Mouse (Mus musculus) kidney, adult 8-10 months (tissue): Measurements from ENCODE around the gene Tbc1d9.
A peak's percentile ranks its signal among the peaks of the same experiment; 100 is the strongest.

ENCODE experiments used
- DNase-seq, 2 experiments: peaks; one replicate each; pipeline ENCODE4 v3.0.0; 2022

The Tbc1d9 gene

GRCm38 (mm10) chr8:83178228-83178742 is 13.1 kb downstream of the Tbc1d9 start:
- DNase-seq, result peak in 1 of 2 experiments; percentile 8

- DNase-seq, result no peak
These were observed 16.8 kb downstream of the Tbc1d9 start for GRCm38 (mm10) chr8:83181851-83182482.

GRCm38 (mm10) chr8:83182784-83183183 is 17.6 kb downstream of the Tbc1d9 start:
- no peak for DNase-seq

GRCm38 (mm10) chr8:83186376-83186775 is 21.2 kb downstream of the Tbc1d9 start:
- no peak for DNase-seq

GRCm38 (mm10) chr8:83187363-83187962 is 22.3 kb downstream of the Tbc1d9 start:
- DNase-seq, result no peak

- no peak for DNase-seq
These were observed 24.5 kb downstream of the Tbc1d9 start for GRCm38 (mm10) chr8:83189538-83190095.

- DNase-seq, result no peak
These were observed 30.9 kb downstream of the Tbc1d9 start for GRCm38 (mm10) chr8:83196088-83196487.

GRCm38 (mm10) chr8:83199715-83200114 is 34.6 kb downstream of the Tbc1d9 start:
- DNase-seq, result no peak

GRCm38 (mm10) chr8:83200191-83201177 is 35.3 kb downstream of the Tbc1d9 start:
- no peak for DNase-seq

- DNase-seq, result no peak
These were observed 37.8 kb downstream of the Tbc1d9 start for GRCm38 (mm10) chr8:83202946-83203345.

- DNase-seq, result no peak
These were observed 40.8 kb downstream of the Tbc1d9 start for GRCm38 (mm10) chr8:83205907-83206306.

- no peak for DNase-seq
These were observed 44.4 kb downstream of the Tbc1d9 start for GRCm38 (mm10) chr8:83209581-83209980.

- no peak for DNase-seq
These were observed 45.5 kb downstream of the Tbc1d9 start for GRCm38 (mm10) chr8:83210676-83211075.

- DNase-seq, result peak in 1 of 2 experiments; percentile 24
These were observed 49.9 kb downstream of the Tbc1d9 start for GRCm38 (mm10) chr8:83215065-83215464.

- DNase-seq, result no peak
These were observed 51.4 kb downstream of the Tbc1d9 start for GRCm38 (mm10) chr8:83216520-83216919.

GRCm38 (mm10) chr8:83217196-83217595 is 52.0 kb downstream of the Tbc1d9 start:
- DNase-seq, result no peak

- DNase-seq, result no peak
These were observed 52.7 kb downstream of the Tbc1d9 start for GRCm38 (mm10) chr8:83217891-83218290.

- no peak for DNase-seq
These were observed 54.2 kb downstream of the Tbc1d9 start for GRCm38 (mm10) chr8:83219392-83219791.

- DNase-seq, result no peak
These were observed 55.6 kb downstream of the Tbc1d9 start for GRCm38 (mm10) chr8:83220746-83221145.

GRCm38 (mm10) chr8:83224754-83225416 is 59.7 kb downstream of the Tbc1d9 start:
- no peak for DNase-seq

GRCm38 (mm10) chr8:83225598-83225997 is 60.4 kb downstream of the Tbc1d9 start:
- DNase-seq, result no peak

- DNase-seq, result no peak
These were observed 62.2 kb downstream of the Tbc1d9 start for GRCm38 (mm10) chr8:83227336-83227735.
